Comparison of ENCODE assay signal across 20 mouse cellular contexts in the genomic region with DNA sequence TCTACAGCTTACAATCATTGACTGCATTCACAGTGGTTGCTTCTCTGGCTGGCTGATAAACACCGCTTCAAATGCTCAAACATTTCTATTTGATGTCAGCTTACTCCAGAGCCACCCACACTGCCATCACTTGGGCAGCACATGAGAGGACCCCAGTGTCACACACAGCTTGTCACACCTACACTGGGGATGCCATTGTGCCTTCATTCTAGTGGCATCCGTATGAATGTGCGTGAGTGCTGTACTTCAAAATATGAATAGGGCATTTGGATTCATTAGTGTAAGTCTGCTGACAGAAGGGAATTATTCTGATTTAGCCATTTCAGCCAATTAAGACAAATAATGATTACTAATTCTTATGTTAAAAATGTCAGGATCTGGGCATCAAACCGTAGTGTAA.
"Had no signal": no experiment of that assay in that cellular context is flagged by ENCODE, and none has a peak within 500 bp of the region (broad histone marks: within the 10 kb centered on the region; RNA-seq: fewer than 3 reads in every experiment).

No protein-coding gene starts in this region.

- ATAC-seq: midbrain, embryonic 16.5 days had no signal

- H3K36me3 ChIP-seq: midbrain, embryonic 10.5 days; midbrain, embryonic 12.5 days; neural tube, embryonic 12.5 days; stomach, embryonic 15.5 days had no signal

- H3K4me3 ChIP-seq: midbrain, embryonic 10.5 days; midbrain, embryonic 12.5 days; myocyte; neural tube, embryonic 12.5 days; stomach, embryonic 15.5 days had no signal

- DNase-seq: lung, adult 18-20 months; lung, embryonic 14.5 days; lung, postnatal 10 days; lung, postnatal 4 days; midbrain, embryonic 14.5 days; retina, postnatal 1 day; right cerebral cortex, adult 18-20 months; right cerebral cortex, postnatal 25 days; right cerebral cortex, postnatal 4 days; spleen, adult 18-20 months; thymus, adult 2 months; thymus, postnatal 25 days; thymus, postnatal 4 days had no signal

- H3K9me3 ChIP-seq: midbrain, embryonic 10.5 days; midbrain, embryonic 12.5 days; neural tube, embryonic 12.5 days; stomach, embryonic 15.5 days had no signal

- H3K4me2 ChIP-seq: lung, embryonic 14.5 days; midbrain, embryonic 12.5 days; neural tube, embryonic 12.5 days; stomach, embryonic 15.5 days had no signal

- H3K9ac ChIP-seq: lung, embryonic 14.5 days; midbrain, embryonic 12.5 days; neural tube, embryonic 12.5 days; stomach, embryonic 15.5 days had no signal

- H3K27ac ChIP-seq: midbrain, embryonic 10.5 days; midbrain, embryonic 12.5 days; neural tube, embryonic 12.5 days; stomach, embryonic 15.5 days; stomach, postnatal 0 days had no signal

- H3K4me1 ChIP-seq: midbrain, embryonic 12.5 days; neural tube, embryonic 12.5 days; stomach, embryonic 15.5 days had no signal

- H3K27me3 ChIP-seq: midbrain, embryonic 12.5 days; neural tube, embryonic 12.5 days; stomach, embryonic 15.5 days had no signal
